Mouse (Mus musculus) thymus, adult 2 months (tissue): ENCODE data around the gene Zfp786. TPM values are rescaled to one million over a fixed set of nuclear protein-coding genes. Genes with fewer than 3 reads are reported as not detected.
A peak's percentile ranks its signal among the peaks of the same experiment; 100 is the strongest.

Source experiments
- DNase-seq: peaks from one replicate; pipeline ENCODE4 v3.0.0; 2021
- H3K27ac ChIP-seq: fragments of 200-500 bp; 2 replicates; pipeline ENCODE4 v1.5.1; 2012; ENCODE audit warnings: low read length, control low read depth; ENCODE audit not compliant: control insufficient read depth, insufficient read depth
- H3K27me3 ChIP-seq: fragments of 200-500 bp; 2 replicates; pipeline ENCODE4 v1.6.1; 2012; ENCODE audit warnings: mild to moderate bottlenecking, low read length, moderate library complexity, mixed read lengths; ENCODE audit not compliant: control insufficient read depth, insufficient read depth
- H3K36me3 ChIP-seq: fragments of 200-500 bp; 2 replicates; pipeline ENCODE4 v1.6.1; 2012; ENCODE audit warnings: mild to moderate bottlenecking, low read length, moderate library complexity; ENCODE audit not compliant: control insufficient read depth, insufficient read depth
- H3K4me1 ChIP-seq: fragments of 200-500 bp; replicated peaks from 2 replicates; pipeline ENCODE4 v1.6.1; 2012; ENCODE audit warnings: low read length; ENCODE audit not compliant: control insufficient read depth, insufficient read depth
- H3K4me3 ChIP-seq: fragments of 200-500 bp; 2 replicates; pipeline ENCODE4 v1.5.1; 2012; ENCODE audit warnings: mild to moderate bottlenecking, low read length, control low read depth, moderate library complexity; ENCODE audit not compliant: control insufficient read depth, insufficient read depth
- CTCF ChIP-seq: fragments of 200-500 bp; IDR thresholded peaks from 2 replicates; pipeline ENCODE4 v1.5.1; 2012; ENCODE audit warnings: mild to moderate bottlenecking, control low read depth, low read length, moderate library complexity, borderline replicate concordance; ENCODE audit not compliant: control insufficient read depth, poor library complexity, insufficient read depth; ENCODE audit errors: extremely low read depth
- POLR2A ChIP-seq: fragments of 200-500 bp; IDR thresholded peaks from 2 replicates; pipeline ENCODE4 v1.6.1; 2012; ENCODE audit warnings: mild to moderate bottlenecking, low read length, control low read depth, moderate library complexity; ENCODE audit not compliant: control insufficient read depth, poor library complexity, insufficient read depth; ENCODE audit errors: extremely low read depth
- WGBS: fragments of 180-500 bp; shearing (Covaris S2); methylation state at CpG from one replicate; pipeline ENCODE4 v1.1.7; 2018; 5-methylcytosine and 5-hydroxymethylcytosine counted together
- polyA plus RNA-seq: library from polyadenylated mRNA; depleted of rRNA; stranded (reverse); fragments of >200 nt; gene quantifications from 2 replicates; pipeline ENCODE4 v1.2.3, GENCODE M21; 2012; rRNA removed

The Zfp786 gene
- 0.24 and 0.31 TPM in 2 replicates for polyA plus RNA-seq

DNA sequence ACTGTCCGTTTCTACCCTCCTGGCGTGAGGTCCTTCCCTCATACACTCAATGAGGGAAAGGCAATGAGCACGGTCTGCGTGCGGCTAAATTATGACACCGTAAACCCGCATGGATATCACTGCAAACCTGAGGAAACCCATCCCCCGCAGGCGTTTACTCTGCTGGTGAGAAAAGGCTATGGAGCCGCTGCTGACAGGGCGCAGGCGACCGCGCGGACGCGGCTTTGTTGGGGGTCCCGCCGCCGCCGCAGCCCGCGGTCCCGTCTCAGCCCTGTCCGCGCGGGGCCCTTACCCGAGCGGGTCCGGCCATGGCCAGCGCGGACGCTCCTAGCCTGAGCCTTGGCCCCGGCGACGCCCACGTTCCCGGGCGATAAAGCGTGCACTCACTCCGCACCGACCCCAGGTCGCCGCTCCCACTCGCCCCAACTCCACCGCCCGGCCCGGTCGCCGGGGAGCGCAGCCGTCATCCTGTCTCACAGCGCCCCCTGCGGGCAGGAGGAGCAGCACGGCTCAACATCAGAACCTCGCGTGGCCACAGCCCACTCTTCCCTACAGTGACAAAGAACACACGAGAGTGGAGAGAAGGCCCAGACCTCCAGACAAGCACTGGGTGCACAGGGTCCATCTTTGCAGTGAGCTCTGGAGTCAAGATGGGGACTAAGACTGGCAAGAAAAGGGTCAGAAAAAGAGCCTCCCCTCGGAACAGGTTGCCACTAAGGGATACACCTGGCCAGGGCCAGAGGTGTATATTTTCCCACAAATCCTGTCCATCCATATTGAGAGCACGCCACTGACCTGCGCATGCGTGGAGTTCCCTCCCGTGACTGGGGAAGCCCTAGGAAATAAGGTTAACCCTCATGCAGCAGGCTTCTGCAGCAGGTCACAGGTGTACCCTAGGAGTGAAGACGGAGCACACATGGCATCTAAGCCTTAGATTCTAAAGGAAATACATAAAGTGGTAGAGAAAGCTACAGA, at the start of gene Zfp786:
Gene Zfp786 (minus strand): TSS at position 764 of the 975 bp plus-strand sequence.
- 3% methylated on average over 64 of the region's 64 CpGs for WGBS
- Histone ChIP-seq H3K27me3 (no peaks in the 10 kb centered on the region), H3K4me3 (peak within 1 kb of the TSS; percentile 82), H3K36me3 (no peaks in the 10 kb centered on the region), H3K4me1 (peaks cover 3% of the 10 kb centered on the region; the same call in 1 of the 2 replicates), H3K27ac (no peak within 1 kb of the TSS)
- peak; percentile 93 for DNase-seq
- TF ChIP-seq CTCF (peak; percentile 98), POLR2A (no peak)

GRCm38 (mm10) chr6:47880166-47880565, 49.5 kb upstream of the Zfp786 start:
- DNase-seq, result no peak
- Histone ChIP-seq H3K27me3 (no peaks in the 10 kb centered on the region), H3K4me1 (peaks cover 11% of the 10 kb centered on the region), H3K27ac (no peak overlapping the region), H3K4me3 (no peak overlapping the region), H3K36me3 (0 out of 2 replicates have a peak, but pooled peaks cover 3% of the 10 kb centered on the region)
- TF ChIP-seq POLR2A (no peak), CTCF (no peak)
- 95% methylated on average over 10 of the region's 10 CpGs for WGBS

GRCm38 (mm10) chr6:47879049-47879716, 48.5 kb upstream of the Zfp786 start:
- Histone ChIP-seq H3K4me3 (no peak overlapping the region), H3K27ac (no peak overlapping the region), H3K36me3 (0 out of 2 replicates have a peak, but pooled peaks cover 3% of the 10 kb centered on the region), H3K4me1 (peaks cover 11% of the 10 kb centered on the region), H3K27me3 (no peaks in the 10 kb centered on the region)
- DNase-seq, result no peak
- no peak for TF ChIP-seq CTCF
- no peak for TF ChIP-seq POLR2A
- WGBS, result 66% methylated on average over 4 of the region's 4 CpGs

DNA sequence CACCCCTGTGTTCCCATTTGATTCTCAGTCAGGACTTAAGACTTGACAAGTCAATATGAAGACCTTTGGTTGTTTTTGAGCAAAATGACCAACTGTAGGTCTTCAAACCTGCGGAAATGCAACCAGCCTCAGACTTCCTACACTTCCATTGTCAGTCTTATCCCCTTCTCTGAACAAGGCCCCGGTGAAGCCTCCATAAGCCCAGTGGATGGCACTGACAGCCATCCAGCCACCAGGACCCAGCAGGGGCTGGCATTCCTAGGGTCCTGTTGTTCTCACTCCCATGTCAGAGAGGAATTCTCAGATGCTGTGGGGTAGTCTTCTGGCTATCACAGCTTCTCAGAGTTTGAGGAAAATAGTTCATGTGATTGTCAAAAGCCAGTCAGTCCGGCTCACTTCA, 47.9 kb upstream of the Zfp786 start:
- Histone ChIP-seq H3K36me3 (0 out of 2 replicates have a peak, but pooled peaks cover 3% of the 10 kb centered on the region), H3K27me3 (no peaks in the 10 kb centered on the region), H3K4me3 (no peak overlapping the region), H3K4me1 (peaks cover 11% of the 10 kb centered on the region), H3K27ac (no peak overlapping the region)
- WGBS, result 58% methylated on average over 3 of the region's 3 CpGs
- TF ChIP-seq POLR2A (no peak), CTCF (no peak)
- DNase-seq, result no peak

- TF ChIP-seq CTCF, result no peak
- peak overlapping the region; percentile 100 for H3K4me3 ChIP-seq
- H3K36me3 ChIP-seq, result 0 out of 2 replicates have a peak, but pooled peaks cover 3% of the 10 kb centered on the region
- H3K27me3 ChIP-seq, result no peaks in the 10 kb centered on the region
- WGBS, result under 1% methylated on average over 11 of the region's 11 CpGs
- H3K27ac ChIP-seq, result no peak overlapping the region
- peak; percentile 25 for DNase-seq
- peaks cover 11% of the 10 kb centered on the region for H3K4me1 ChIP-seq
Measured at GRCm38 (mm10) chr6:47878133-47878514, 47.5 kb upstream of the Zfp786 start.

GRCm38 (mm10) chr6:47877461-47878132, 46.9 kb upstream of the Zfp786 start:
- TF ChIP-seq POLR2A, result no peak
- TF ChIP-seq CTCF, result 0 out of 2 replicates have a peak, but pooled peaks have one; percentile 33
- under 1% methylated on average over 70 of the region's 71 CpGs for WGBS
- Histone ChIP-seq H3K4me3 (peak overlapping the region; percentile 100), H3K4me1 (peaks cover 11% of the 10 kb centered on the region), H3K27ac (peak overlapping the region; percentile 53; the same call in 1 of the 2 replicates), H3K27me3 (no peaks in the 10 kb centered on the region), H3K36me3 (0 out of 2 replicates have a peak, but pooled peaks cover 2% of the 10 kb centered on the region)
- DNase-seq, result peak; percentile 75
